Mouse (Mus musculus) neural tube, embryonic 13.5 days (tissue): Measurements from ENCODE around the gene Exoc1. TPM values are rescaled to one million over a fixed set of nuclear protein-coding genes. Genes with fewer than 3 reads are reported as not detected.

Source experiments
- ATAC-seq: fragments of 200-750 bp; cut with Nextera tagmentation; 2 replicates; pipeline ENCODE4 v1.8.0; 2017; ENCODE audit warnings: low read depth, mild to moderate bottlenecking, moderate TSS enrichment, moderate library complexity
- H3K27ac ChIP-seq: fragments of 300-500 bp; sonication (generic); replicated peaks from 2 replicates; pipeline ENCODE4 v1.5.1; 2015; ENCODE audit warnings: moderate library complexity, mild to moderate bottlenecking, inconsistent platforms
- H3K27me3 ChIP-seq: fragments of 300-500 bp; sonication (generic); 2 replicates; pipeline ENCODE4 v1.6.1; 2015; ENCODE audit warnings: mild to moderate bottlenecking, inconsistent platforms
- H3K36me3 ChIP-seq: fragments of 300-500 bp; sonication (generic); 2 replicates; pipeline ENCODE4 v1.6.1; 2015; ENCODE audit warnings: mild to moderate bottlenecking, inconsistent platforms
- H3K4me1 ChIP-seq: fragments of 300-500 bp; sonication (generic); replicated peaks from 2 replicates; pipeline ENCODE4 v1.6.1; 2015; ENCODE audit warnings: inconsistent platforms
- H3K4me2 ChIP-seq: fragments of 300-500 bp; sonication (generic); 2 replicates; pipeline ENCODE4 v1.6.1; 2015; ENCODE audit warnings: inconsistent platforms, mild to moderate bottlenecking, moderate library complexity
- H3K4me3 ChIP-seq: fragments of 300-500 bp; sonication (generic); 2 replicates; pipeline ENCODE4 v1.5.1; 2015; ENCODE audit warnings: mild to moderate bottlenecking, inconsistent platforms
- H3K9ac ChIP-seq: fragments of 300-500 bp; sonication (generic); 2 replicates; pipeline ENCODE4 v1.6.1; 2015; ENCODE audit warnings: moderate library complexity, mild to moderate bottlenecking, inconsistent platforms
- H3K9me3 ChIP-seq: fragments of 300-500 bp; sonication (generic); 2 replicates; pipeline ENCODE4 v1.6.1; 2016; ENCODE audit warnings: inconsistent platforms
- WGBS: fragments of 180-500 bp; shearing (Covaris S2); methylation state at CpG from one replicate; pipeline ENCODE4 v1.1.7; 2015; 5-methylcytosine and 5-hydroxymethylcytosine counted together
- polyA plus RNA-seq: library from polyadenylated mRNA; unstranded; fragments of >200 nt; fragmentation: Nextera tagmentation; extraction: Ambion mirVana; gene quantifications from 2 replicates; pipeline ENCODE4 v1.2.1, GENCODE M21; 2015

Exoc1 gene
- 53.2 and 56.7 TPM in 2 replicates for polyA plus RNA-seq

DNA sequence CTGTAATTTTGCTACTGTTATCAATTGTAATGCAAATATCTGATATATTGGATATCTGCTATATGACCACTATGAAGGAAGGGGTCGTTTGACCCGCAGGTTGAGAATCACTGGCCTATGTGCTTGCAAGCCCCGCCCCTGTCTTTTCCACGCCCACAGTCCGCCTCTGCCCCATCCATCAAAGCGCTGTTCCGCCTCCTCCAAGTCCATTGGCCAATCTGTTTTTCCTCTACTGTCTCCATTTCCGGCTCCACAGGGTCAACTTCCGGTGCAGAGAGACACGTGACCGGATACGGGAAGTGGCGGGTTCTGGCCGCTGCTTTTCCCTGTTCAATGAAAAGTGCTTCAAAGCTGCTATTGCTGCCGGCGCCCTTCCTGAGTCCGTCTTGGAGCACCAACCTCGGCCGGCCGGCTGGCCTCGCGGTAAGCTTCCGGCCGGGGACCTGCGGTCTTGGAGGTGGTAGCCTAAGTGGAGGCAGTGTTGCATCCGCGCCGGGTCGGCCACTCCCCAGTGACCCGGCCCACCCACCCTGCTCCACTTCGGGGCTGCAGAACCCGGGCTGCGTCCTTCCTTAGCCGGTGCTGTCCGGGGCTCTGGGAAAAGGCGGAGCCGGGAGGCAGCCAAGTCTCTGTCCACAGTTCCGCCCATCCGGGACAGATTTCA is at the start of gene Exoc1:
TSS of gene Exoc1 (plus strand) at position 272 of the 664 bp plus-strand sequence.
- under 1% methylated on average over 39 of the region's 39 CpGs for WGBS
- Histone ChIP-seq H3K27me3 (no peaks in the 10 kb centered on the region), H3K9ac (peak within 1 kb of the TSS; percentile 88), H3K27ac (peak within 1 kb of the TSS; percentile 84), H3K4me3 (peak within 1 kb of the TSS; percentile 92), H3K36me3 (peaks cover 12% of the 10 kb centered on the region), H3K4me1 (peaks cover 23% of the 10 kb centered on the region), H3K4me2 (peak within 1 kb of the TSS; percentile 86), H3K9me3 (no peaks in the 10 kb centered on the region)
- ATAC-seq = peak; percentile 100

GRCm38 (mm10) chr5:76483811-76484210 is 45.3 kb upstream of the Exoc1 start, which contains the start of gene Gm7271:
Gene Gm7271 (plus strand): TSS chr5:76484040.
- Histone ChIP-seq H3K27ac (no peak within 1 kb of the TSS), H3K36me3 (no peaks in the 10 kb centered on the region), H3K4me3 (no peak within 1 kb of the TSS), H3K9ac (no peak within 1 kb of the TSS), H3K27me3 (no peaks in the 10 kb centered on the region), H3K9me3 (no peaks in the 10 kb centered on the region), H3K4me2 (no peak within 1 kb of the TSS), H3K4me1 (no peaks in the 10 kb centered on the region)
- 49% methylated on average over 5 of the region's 5 CpGs for WGBS
- no peak for ATAC-seq

GRCm38 (mm10) chr5:76495126-76495525 is 34.0 kb upstream of the Exoc1 start:
- Histone ChIP-seq H3K4me3 (no peak overlapping the region), H3K4me1 (no peaks in the 10 kb centered on the region), H3K27ac (no peak overlapping the region), H3K9ac (no peak overlapping the region), H3K36me3 (no peaks in the 10 kb centered on the region), H3K9me3 (no peaks in the 10 kb centered on the region), H3K4me2 (no peak overlapping the region), H3K27me3 (no peaks in the 10 kb centered on the region)
- 72% methylated on average over 13 of the region's 13 CpGs for WGBS
- no peak for ATAC-seq

GRCm38 (mm10) chr5:76522446-76522845 is 6.7 kb upstream of the Exoc1 start:
- Histone ChIP-seq H3K27me3 (no peaks in the 10 kb centered on the region), H3K9ac (no peak overlapping the region), H3K4me3 (no peak overlapping the region), H3K36me3 (no peaks in the 10 kb centered on the region), H3K27ac (no peak overlapping the region), H3K4me2 (no peak overlapping the region), H3K9me3 (no peaks in the 10 kb centered on the region), H3K4me1 (no peaks in the 10 kb centered on the region)
- no peak for ATAC-seq
- WGBS = 76% methylated on average over 1 of the region's 1 CpGs

DNA sequence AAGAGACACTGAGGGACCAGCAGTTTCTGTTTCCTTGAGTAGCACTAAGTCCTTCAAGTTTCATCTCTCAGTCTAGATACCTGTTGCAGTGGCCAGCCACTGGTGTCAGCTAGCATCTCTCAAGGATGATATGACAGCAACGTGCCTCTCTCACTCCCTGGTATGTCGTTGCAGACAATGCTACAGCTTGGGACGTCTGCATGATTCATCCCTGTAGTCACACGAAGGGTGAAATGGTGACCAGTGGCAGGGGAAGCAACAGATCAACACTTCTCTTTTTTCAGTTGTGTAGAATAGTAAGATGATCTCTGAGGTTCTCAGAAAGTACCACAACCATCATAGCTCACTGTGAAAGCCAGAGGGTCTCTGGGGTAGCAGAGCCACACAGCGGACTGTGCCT is 4.5 kb upstream of the Exoc1 start:
- H3K9ac ChIP-seq = no peak overlapping the region
- H3K36me3 ChIP-seq = no peaks in the 10 kb centered on the region
- no peaks in the 10 kb centered on the region for H3K27me3 ChIP-seq
- 78% methylated on average over 5 of the region's 5 CpGs for WGBS
- peaks cover under 1% of the 10 kb centered on the region for H3K4me1 ChIP-seq
- no peak overlapping the region for H3K4me3 ChIP-seq
- no peaks in the 10 kb centered on the region for H3K9me3 ChIP-seq
- no peak overlapping the region for H3K27ac ChIP-seq
- ATAC-seq = no peak
- no peak overlapping the region for H3K4me2 ChIP-seq

GRCm38 (mm10) chr5:76525066-76525465 is 4.0 kb upstream of the Exoc1 start:
- Histone ChIP-seq H3K4me3 (no peak overlapping the region), H3K4me2 (no peak overlapping the region), H3K36me3 (no peaks in the 10 kb centered on the region), H3K9ac (no peak overlapping the region), H3K9me3 (no peaks in the 10 kb centered on the region), H3K4me1 (peaks cover 5% of the 10 kb centered on the region), H3K27me3 (no peaks in the 10 kb centered on the region), H3K27ac (no peak overlapping the region)
- WGBS = 76% methylated on average over 4 of the region's 4 CpGs
- no peak for ATAC-seq

GRCm38 (mm10) chr5:76525829-76526228 is 3.3 kb upstream of the Exoc1 start:
- H3K9ac ChIP-seq = no peak overlapping the region
- 56% methylated on average over 2 of the region's 2 CpGs for WGBS
- H3K4me2 ChIP-seq = no peak overlapping the region
- ATAC-seq = no peak
- H3K9me3 ChIP-seq = no peaks in the 10 kb centered on the region
- H3K27me3 ChIP-seq = no peaks in the 10 kb centered on the region
- peaks cover 13% of the 10 kb centered on the region for H3K4me1 ChIP-seq
- no peak overlapping the region for H3K4me3 ChIP-seq
- no peaks in the 10 kb centered on the region for H3K36me3 ChIP-seq
- H3K27ac ChIP-seq = no peak overlapping the region

GRCm38 (mm10) chr5:76529704-76530066 is 574 bp downstream of the Exoc1 start:
- ATAC-seq = peak; percentile 33; the same call in 1 of the 2 replicates
- Histone ChIP-seq H3K27me3 (no peaks in the 10 kb centered on the region), H3K4me3 (peak overlapping the region; percentile 92), H3K9me3 (no peaks in the 10 kb centered on the region), H3K36me3 (peaks cover 13% of the 10 kb centered on the region), H3K9ac (peak overlapping the region; percentile 88), H3K4me1 (peaks cover 23% of the 10 kb centered on the region), H3K4me2 (peak overlapping the region; percentile 86), H3K27ac (peak overlapping the region; percentile 84)
- WGBS = 9% methylated on average over 9 of the region's 9 CpGs

DNA sequence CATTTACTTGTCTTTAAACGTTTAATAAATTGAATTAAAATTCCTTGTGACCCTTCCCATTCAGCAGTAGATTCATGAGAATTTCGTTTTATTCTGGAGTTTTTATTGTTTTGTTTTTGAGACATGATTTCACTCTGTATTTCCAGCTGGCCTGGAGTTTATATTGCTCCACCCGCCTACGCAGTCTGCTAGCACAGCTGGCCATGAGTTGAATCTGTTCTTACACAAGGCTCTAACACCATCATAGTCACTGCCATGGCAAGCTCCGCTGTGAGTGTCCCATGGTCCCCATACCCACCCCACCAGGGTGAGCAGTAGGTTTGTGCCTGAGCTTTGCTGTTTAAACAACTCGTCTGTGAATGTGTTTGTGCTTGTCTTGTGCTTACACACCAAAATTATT is 4.1 kb downstream of the Exoc1 start:
- Histone ChIP-seq H3K27me3 (no peaks in the 10 kb centered on the region), H3K4me1 (peaks cover 23% of the 10 kb centered on the region), H3K4me2 (no peak overlapping the region), H3K4me3 (no peak overlapping the region), H3K9ac (no peak overlapping the region), H3K9me3 (no peaks in the 10 kb centered on the region), H3K36me3 (peaks cover 45% of the 10 kb centered on the region), H3K27ac (no peak overlapping the region)
- ATAC-seq = no peak
- WGBS = 93% methylated on average over 6 of the region's 6 CpGs

GRCm38 (mm10) chr5:76536231-76536630 is 7.1 kb downstream of the Exoc1 start:
- no peak overlapping the region for H3K9ac ChIP-seq
- no peak overlapping the region for H3K27ac ChIP-seq
- peaks cover 6% of the 10 kb centered on the region; the same call in 1 of the 2 replicates for H3K4me1 ChIP-seq
- H3K36me3 ChIP-seq = peaks cover 61% of the 10 kb centered on the region
- no peak for ATAC-seq
- H3K27me3 ChIP-seq = no peaks in the 10 kb centered on the region
- H3K9me3 ChIP-seq = no peaks in the 10 kb centered on the region
- WGBS = 82% methylated on average over 1 of the region's 1 CpGs
- H3K4me3 ChIP-seq = no peak overlapping the region
- no peak overlapping the region for H3K4me2 ChIP-seq

DNA sequence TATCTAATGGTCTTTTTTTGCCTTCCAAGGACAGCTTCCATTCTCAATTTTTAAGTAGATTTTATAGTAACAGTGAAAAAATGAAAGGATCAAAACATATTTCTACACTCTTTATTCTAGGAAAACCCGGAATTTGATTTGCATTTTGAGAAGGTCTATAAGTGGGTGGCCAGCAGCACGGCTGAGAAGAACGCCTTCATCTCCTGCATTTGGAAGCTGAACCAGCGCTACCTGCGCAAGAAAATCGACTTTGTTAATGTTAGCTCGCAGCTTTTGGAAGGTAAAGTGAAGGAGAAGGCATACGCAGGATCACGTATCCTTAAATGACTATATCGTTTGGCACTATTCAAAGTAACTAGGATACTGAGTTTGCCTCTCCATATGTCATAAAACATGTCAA is 8.5 kb downstream of the Exoc1 start:
- no peak for ATAC-seq
- H3K27ac ChIP-seq = no peak overlapping the region
- H3K27me3 ChIP-seq = no peaks in the 10 kb centered on the region
- H3K9ac ChIP-seq = no peak overlapping the region
- no peak overlapping the region for H3K4me3 ChIP-seq
- no peaks in the 10 kb centered on the region for H3K4me1 ChIP-seq
- H3K4me2 ChIP-seq = no peak overlapping the region
- WGBS = 96% methylated on average over 10 of the region's 10 CpGs
- H3K9me3 ChIP-seq = no peaks in the 10 kb centered on the region
- peaks cover 68% of the 10 kb centered on the region for H3K36me3 ChIP-seq

DNA sequence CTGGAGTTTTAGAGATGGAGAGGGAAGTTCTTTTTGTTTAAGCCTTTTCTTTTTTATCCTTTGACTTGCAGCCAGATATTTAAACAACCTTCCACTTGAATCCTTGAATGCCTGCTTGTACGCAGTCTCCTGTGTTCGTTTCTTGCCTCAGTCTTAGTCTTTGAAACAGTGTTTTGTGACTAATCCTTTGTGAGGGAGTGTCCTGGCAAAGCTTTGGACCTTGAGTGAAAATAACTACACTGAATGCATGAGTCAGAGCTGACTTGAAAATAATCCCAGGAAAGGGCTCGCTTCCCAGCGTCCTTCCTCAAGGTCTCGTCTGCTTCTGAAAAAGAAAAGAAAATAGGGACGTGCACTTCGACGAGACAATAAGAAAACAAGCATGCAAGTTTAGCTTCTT is 11.1 kb downstream of the Exoc1 start:
- peaks cover 76% of the 10 kb centered on the region for H3K36me3 ChIP-seq
- H3K27ac ChIP-seq = 0 out of 2 replicates have a peak overlapping the region, but pooled peaks have one; percentile 0
- no peak for ATAC-seq
- H3K4me3 ChIP-seq = no peak overlapping the region
- 75% methylated on average over 8 of the region's 8 CpGs for WGBS
- H3K9ac ChIP-seq = no peak overlapping the region
- H3K9me3 ChIP-seq = no peaks in the 10 kb centered on the region
- no peak overlapping the region for H3K4me2 ChIP-seq
- no peaks in the 10 kb centered on the region for H3K27me3 ChIP-seq
- H3K4me1 ChIP-seq = no peaks in the 10 kb centered on the region

DNA sequence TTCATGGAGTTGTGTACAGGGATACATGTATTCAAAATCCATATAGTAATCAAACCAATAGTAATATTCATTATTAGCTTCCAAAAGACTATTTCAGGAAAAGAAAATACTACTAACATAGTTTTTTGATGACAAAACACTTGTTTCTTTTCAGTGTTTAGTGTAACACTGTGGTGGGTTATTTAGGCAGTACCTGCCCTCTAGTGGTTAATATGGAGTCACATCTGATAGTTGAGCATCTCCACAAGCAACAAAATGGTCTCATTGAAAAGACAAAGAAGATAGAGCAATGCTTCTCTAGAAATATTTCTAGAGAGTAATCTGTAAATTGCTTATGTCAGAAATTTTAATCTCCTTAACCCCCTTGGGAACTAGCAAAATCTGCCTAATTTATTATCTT is 11.7 kb downstream of the Exoc1 start:
- H3K9me3 ChIP-seq = no peaks in the 10 kb centered on the region
- H3K4me3 ChIP-seq = no peak overlapping the region
- no peaks in the 10 kb centered on the region for H3K27me3 ChIP-seq
- peaks cover 77% of the 10 kb centered on the region for H3K36me3 ChIP-seq
- ATAC-seq = no peak
- no peak overlapping the region for H3K9ac ChIP-seq
- H3K4me2 ChIP-seq = no peak overlapping the region
- H3K27ac ChIP-seq = no peak overlapping the region
- H3K4me1 ChIP-seq = no peaks in the 10 kb centered on the region
